Mouse (Mus musculus) ovary, postnatal 10 days (tissue): Measurements from ENCODE around the gene Irgm2.
"Not testable (repeated sequence)": the region's sequence is repeated elsewhere in the genome, so short reads cannot be mapped to it uniquely, and the experiment has no call there.

Source experiments
- DNase-seq: peaks from one replicate; pipeline ENCODE4 v3.0.0; 2022; ENCODE audit warnings: low spot score

Gene Irgm2

DNA sequence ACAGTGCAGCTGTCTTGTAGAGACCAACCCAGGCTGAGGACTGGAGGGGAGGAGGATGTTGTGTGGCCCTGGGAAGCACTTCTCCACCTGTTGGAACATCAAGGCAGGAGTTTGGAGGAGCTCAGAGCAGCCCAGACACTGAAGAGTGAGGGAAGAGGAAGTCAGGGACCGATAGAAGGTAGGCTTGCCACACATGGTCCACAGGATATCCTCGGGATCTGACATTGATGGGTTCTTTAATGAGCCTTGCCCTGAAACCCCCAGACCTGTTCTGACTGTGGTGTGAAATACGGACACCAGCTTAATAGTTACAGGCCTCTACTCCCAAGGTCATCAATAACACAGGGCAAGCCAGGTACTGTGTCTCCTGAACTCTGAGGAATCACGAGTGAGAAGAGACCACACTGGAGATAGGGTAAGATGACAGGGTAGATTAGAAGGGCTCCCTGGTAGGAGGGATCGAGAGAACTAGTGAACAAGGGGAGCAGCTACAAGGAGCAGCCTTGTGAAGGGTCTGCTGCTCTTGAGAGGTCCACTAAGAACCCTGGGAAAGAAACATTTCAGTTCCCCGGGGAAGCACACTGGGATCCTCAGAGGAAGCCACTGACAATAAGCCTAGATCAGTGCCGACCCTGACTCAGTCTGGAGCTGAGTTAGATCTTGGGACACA, 14.4 kb downstream of the Irgm2 start:
- no peak for DNase-seq

DNA sequence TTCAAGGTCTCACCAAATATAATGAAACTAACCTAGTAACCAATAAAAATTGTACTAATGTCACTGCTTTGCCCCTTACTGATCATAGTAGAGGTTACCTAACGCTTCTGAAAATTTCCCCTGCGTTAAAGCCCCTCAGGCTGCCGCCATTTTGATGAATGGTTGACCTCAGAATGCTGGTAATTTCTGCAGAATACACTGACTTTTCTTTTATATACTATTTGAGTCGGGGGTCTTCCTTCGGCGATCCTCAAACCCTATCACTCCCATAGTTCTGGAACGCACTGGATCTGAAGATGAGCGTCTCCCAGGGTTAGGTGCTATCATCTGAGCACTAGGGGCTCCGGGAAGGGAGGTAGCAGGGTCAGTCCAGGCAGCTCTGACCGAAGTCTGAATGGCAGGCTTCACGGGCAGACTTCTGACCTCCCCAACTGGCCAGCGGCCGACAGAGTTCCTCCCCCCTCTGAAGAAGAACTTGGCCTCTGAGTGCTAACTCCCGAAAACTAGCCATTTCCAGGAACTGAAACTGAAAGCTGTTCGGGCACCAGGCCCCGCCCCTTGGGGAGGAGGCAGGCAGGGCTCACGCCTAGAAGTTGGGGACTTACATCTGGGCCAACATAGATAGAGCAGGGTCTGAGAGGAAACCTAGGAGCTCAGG, 15.1 kb downstream of the Irgm2 start:
- peak; percentile 49 for DNase-seq

- not testable (repeated sequence) for DNase-seq
Measured at GRCm38 (mm10) chr11:58215049-58215430, 15.6 kb downstream of the Irgm2 start.

- DNase-seq = no peak
Measured at GRCm38 (mm10) chr11:58215814-58216213, 16.4 kb downstream of the Irgm2 start.

- no peak for DNase-seq
Measured at GRCm38 (mm10) chr11:58216823-58217222, 17.4 kb downstream of the Irgm2 start.

GRCm38 (mm10) chr11:58223751-58224150, 24.3 kb downstream of the Irgm2 start:
- DNase-seq = no peak

DNA sequence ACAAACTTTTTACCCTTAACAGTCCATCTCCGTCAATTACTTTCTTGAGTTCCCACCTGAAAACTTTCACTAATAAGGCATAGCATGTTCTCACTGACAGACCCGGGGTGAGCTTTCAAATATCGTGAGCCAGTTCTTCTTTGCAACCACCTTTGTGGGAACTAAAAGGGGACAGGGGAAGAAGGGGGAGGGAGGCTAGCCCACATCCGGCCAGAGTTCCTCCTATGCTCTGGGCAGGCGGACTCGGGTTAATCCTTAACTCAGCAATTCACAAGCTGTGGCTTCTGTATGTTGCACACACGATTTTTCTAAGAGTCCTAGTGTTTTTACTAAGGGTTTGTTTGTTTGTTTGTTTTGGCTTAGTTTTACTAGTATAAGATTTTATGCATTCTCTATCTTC, 24.9 kb downstream of the Irgm2 start:
- DNase-seq = no peak

DNA sequence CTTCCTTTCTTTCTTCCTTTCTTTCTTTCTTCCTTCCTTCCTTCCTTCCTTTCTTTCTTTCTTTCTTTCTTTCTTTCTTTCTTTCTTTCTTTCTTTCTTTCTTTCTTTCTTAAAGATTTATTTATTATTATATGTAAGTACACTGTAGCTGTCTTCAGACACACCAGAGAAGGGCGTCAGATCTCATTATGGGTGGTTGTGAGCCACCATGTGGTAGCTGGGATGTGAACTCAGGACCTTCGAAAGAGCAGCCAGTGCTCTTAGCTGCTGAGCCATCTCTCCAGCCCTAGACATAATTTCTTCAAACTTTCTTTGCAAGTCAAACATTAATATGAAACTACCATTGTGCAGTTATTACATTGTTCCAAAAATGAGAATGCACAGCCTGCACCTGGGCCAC, 25.5 kb downstream of the Irgm2 start:
- not testable (repeated sequence) for DNase-seq

GRCm38 (mm10) chr11:58225655-58226054, 26.2 kb downstream of the Irgm2 start:
- DNase-seq = peak; percentile 51

DNA sequence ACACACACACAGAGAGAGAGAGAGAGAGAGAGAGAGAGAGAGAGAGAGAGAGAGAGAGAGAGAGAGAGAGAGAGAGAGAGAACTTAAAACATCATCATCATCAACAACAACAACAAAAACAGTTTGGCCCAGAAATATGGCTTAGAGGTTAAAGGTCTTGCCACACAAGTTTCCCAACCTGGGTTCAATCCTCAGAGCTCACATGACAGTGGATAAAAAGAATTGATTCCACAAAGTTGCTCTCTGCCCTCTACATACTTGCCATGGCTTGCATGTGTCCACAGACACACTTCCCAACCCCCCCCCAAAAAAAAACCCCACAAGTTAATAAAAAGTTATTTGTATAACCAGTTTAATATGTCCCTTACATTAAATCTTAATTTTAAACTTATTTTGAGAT, 27.0 kb downstream of the Irgm2 start:
- DNase-seq = no peak

DNA sequence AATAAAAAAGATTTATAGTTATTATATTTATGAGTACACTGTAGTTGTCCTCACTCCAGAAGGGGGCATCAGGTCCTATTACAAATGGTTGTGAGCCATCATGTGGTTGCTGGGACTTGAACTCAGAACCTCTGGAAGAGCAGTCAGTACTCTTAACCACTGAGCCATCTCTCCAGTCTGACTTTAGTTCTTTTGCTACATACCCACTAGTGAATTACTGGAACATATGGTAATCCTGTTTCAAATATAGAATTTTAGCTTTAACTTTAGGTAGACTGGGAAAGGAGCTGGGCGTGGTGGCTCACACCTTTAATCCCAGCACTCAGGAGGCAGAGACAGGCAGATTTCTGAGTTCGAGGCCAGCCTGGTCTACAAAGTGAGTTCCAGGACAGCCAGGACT, 28.6 kb downstream of the Irgm2 start:
- not testable (repeated sequence) for DNase-seq

DNA sequence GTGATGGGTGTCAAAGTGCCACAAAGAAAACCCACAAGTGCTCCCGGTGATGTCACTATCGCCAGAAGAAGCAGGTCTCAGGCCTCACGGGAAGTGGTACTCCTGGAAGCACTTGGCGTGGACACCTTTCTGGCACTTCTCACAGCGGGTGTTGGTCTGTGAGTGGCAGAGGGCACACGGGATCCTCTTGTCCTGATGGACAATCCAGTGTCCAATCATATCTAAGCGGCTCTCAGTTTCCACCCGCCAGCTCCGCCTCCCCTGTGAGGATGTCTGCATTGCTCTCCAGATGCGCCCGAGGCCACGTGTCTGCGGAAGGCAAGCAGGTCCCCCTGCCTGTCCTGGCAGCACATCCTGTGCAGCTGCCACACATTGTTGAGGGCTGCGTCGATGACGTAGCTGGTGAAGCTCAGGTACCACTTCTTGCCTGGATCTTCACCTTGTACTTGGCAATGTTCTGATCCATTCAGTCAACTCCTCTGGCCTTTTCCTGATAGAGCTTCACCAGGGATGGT, 31.0 kb downstream of the Irgm2 start:
- DNase-seq = no peak

DNA sequence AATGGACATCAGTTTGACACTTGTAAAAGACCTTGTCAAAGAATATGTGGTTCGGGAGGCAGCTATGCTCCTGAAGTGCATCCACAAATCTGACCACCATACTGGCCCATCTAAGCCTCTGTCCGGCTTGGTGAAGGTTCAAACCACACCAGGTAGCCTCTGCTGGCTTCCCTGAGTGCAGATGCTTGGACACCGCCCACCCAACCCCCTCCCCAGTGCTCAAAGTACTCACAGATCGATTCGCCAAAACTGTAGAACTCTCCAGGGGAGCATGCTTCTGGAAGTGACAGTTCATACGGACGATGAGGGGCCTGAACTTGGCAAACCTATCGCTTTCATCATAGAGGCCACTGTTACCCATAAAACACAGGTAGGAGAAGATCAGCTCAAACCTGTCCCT, 31.7 kb downstream of the Irgm2 start:
- DNase-seq = no peak

- not testable (repeated sequence) for DNase-seq
Measured at GRCm38 (mm10) chr11:58234551-58234950, 35.1 kb downstream of the Irgm2 start.

- no peak for DNase-seq
Measured at GRCm38 (mm10) chr11:58235152-58235551, 35.7 kb downstream of the Irgm2 start.

GRCm38 (mm10) chr11:58238840-58239791, 39.7 kb downstream of the Irgm2 start:
- DNase-seq = no peak

- no peak for DNase-seq
Measured at GRCm38 (mm10) chr11:58247294-58247693, 47.9 kb downstream of the Irgm2 start.

- DNase-seq = no peak
Measured at GRCm38 (mm10) chr11:58249203-58249981, 50.0 kb downstream of the Irgm2 start.

DNA sequence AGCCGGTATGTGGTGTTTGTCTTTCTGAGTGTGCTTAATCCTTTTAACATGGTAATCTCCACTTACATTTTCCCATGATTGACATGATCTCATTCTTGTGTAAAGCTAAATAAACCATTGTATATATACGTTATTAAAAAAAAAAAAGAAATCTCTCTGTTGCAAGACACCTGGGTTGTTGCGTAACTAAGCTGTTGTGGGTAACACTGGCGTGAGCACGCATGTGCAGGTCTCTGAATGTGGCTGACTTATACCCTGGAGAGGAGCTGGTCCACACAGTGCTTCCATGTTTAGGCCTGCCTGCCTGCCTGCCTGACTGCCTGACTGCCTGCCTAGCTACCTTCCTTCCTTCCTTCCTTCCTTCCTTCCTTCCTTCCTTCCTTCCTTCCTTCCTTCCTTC, 51.1 kb downstream of the Irgm2 start:
- DNase-seq = no peak

GRCm38 (mm10) chr11:58254411-58254810, 55.0 kb downstream of the Irgm2 start:
- no peak for DNase-seq

- DNase-seq = no peak
Measured at GRCm38 (mm10) chr11:58257816-58258215, 58.4 kb downstream of the Irgm2 start.

DNA sequence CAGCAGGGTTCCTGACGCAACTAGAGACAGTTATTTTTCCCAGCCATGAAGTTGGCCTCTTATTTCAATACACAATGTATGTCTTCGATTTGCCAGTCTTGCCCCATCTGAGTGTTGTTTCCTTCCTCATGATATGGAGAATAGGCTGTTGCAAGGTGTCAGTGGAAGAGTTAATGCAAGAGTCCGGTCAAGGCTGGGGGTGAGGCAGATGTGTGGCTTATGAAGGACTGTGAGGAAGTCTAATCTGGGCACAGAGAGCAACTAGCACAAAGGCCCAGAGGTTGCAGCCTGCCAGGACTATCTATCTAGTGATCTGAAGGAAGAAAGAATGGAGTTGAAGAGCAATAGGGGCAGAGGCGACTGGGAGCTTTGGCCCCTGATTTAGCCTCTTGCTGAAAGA, 60.7 kb downstream of the Irgm2 start:
- DNase-seq = no peak
